Comparison of ENCODE assay signal across 23 mouse cellular contexts in genomic region chr10:40419841-40420240, GRCm38 (mm10).
DNase-seq lines count a peak whose midpoint lies in the region; ATAC-seq and TF ChIP-seq lines count a peak whose summit lies in the region.
"Had no signal": no experiment of that assay in that cellular context is flagged by ENCODE, and none has a peak within 500 bp of the region (broad histone marks: within the 10 kb centered on the region; RNA-seq: fewer than 3 reads in every experiment).

No protein-coding gene starts in this region.

- H3K36me3 ChIP-seq in thymus, adult 2 months (ENCODE audit: control insufficient read depth, insufficient read depth, low read length) = no peaks in the 10 kb centered on the region
- H3K36me3 ChIP-seq in midbrain, embryonic 11.5 days (ENCODE audit: control insufficient read depth, insufficient read depth, low read length) = no peaks in the 10 kb centered on the region
- H3K36me3 ChIP-seq: embryonic facial prominence, embryonic 13.5 days; forebrain, embryonic 15.5 days; heart, embryonic 15.5 days; limb, embryonic 10.5 days; midbrain, embryonic 15.5 days had no signal

- H3K9ac ChIP-seq in midbrain, embryonic 11.5 days (ENCODE audit: low read length) = no peak overlapping the region
- H3K9ac ChIP-seq: embryonic facial prominence, embryonic 13.5 days; forebrain, embryonic 15.5 days; heart, embryonic 15.5 days; liver, postnatal 0 days; midbrain, embryonic 15.5 days had no signal

- no peak overlapping the region for H3K4me2 ChIP-seq in midbrain, embryonic 11.5 days
- H3K4me2 ChIP-seq: embryonic facial prominence, embryonic 13.5 days; forebrain, embryonic 15.5 days; heart, embryonic 15.5 days; midbrain, embryonic 15.5 days had no signal

- no peak for TF ChIP-seq CTCF in lung, adult 2 months (IDR thresholded peaks at IDR 0.05; ENCODE audit: insufficient read depth, low read length)
- TF ChIP-seq CTCF in thymus, adult 2 months (IDR thresholded peaks at IDR 0.05; ENCODE audit: borderline replicate concordance, control insufficient read depth, extremely low read depth, insufficient read depth, low read length, poor library complexity) = no peak

- H3K9me3 ChIP-seq in midbrain, embryonic 11.5 days (ENCODE audit: control insufficient read depth, low read length) = no peaks in the 10 kb centered on the region
- H3K9me3 ChIP-seq: embryonic facial prominence, embryonic 13.5 days; forebrain, embryonic 15.5 days; heart, embryonic 15.5 days; limb, embryonic 10.5 days; megakaryocyte, embryonic 14.5 days; midbrain, embryonic 15.5 days had no signal

- DNase-seq in lung, postnatal 25 days (ENCODE audit: low spot score) = peak; percentile 24
- no peak for DNase-seq in lung, adult 2 months
- DNase-seq in induced T-regulatory cell, adult 2 months (ENCODE audit: low read depth) = peak; percentile 66
- DNase-seq in thymus, adult 2 months = peak; percentile 67
- no peak for DNase-seq in midbrain, embryonic 11.5 days (ENCODE audit: low spot score, missing footprints)
- DNase-seq in kidney, postnatal 10 days = no peak
- no peak for DNase-seq in cerebellum, adult 9-10 months
- DNase-seq: adrenal gland, postnatal 10 days; cerebellum, postnatal 10 days; gastrocnemius, postnatal 14 days; heart, postnatal 4 days; kidney, adult 8-10 months; kidney, postnatal 25 days; liver, postnatal 0 days; lung, postnatal 14 days had no signal

- H3K27me3 ChIP-seq in thymus, adult 2 months (ENCODE audit: control insufficient read depth, insufficient read depth, low read length) = no peaks in the 10 kb centered on the region
- H3K27me3 ChIP-seq in midbrain, embryonic 11.5 days (ENCODE audit: control insufficient read depth, insufficient read depth, low read length) = no peaks in the 10 kb centered on the region
- H3K27me3 ChIP-seq: embryonic facial prominence, embryonic 13.5 days; forebrain, embryonic 15.5 days; heart, embryonic 15.5 days; megakaryocyte, embryonic 14.5 days; midbrain, embryonic 15.5 days had no signal

- H3K4me3 ChIP-seq in lung, adult 2 months (replicated peaks; ENCODE audit: extremely low read depth, low read depth, low read length) = no peak overlapping the region
- no peak overlapping the region for H3K4me3 ChIP-seq in thymus, adult 2 months (ENCODE audit: control insufficient read depth, insufficient read depth, low read length)
- no peak overlapping the region for H3K4me3 ChIP-seq in midbrain, embryonic 11.5 days (ENCODE audit: low read depth, low read length)
- H3K4me3 ChIP-seq: embryonic facial prominence, embryonic 13.5 days; forebrain, embryonic 15.5 days; heart, embryonic 15.5 days; limb, embryonic 10.5 days; megakaryocyte, embryonic 14.5 days; midbrain, embryonic 15.5 days; myocyte had no signal

- H3K4me1 ChIP-seq in lung, adult 2 months (ENCODE audit: control insufficient read depth, insufficient read depth, low read length) = peaks cover 2% of the 10 kb centered on the region; the same call in 1 of the 2 replicates
- peaks cover 44% of the 10 kb centered on the region for H3K4me1 ChIP-seq in thymus, adult 2 months (replicated peaks; ENCODE audit: control insufficient read depth, insufficient read depth, low read length)
- H3K4me1 ChIP-seq in midbrain, embryonic 11.5 days (ENCODE audit: control insufficient read depth, insufficient read depth, low read length) = no peaks in the 10 kb centered on the region
- H3K4me1 ChIP-seq: limb, embryonic 10.5 days; midbrain, embryonic 15.5 days had no signal

- peak overlapping the region; percentile 79 for H3K27ac ChIP-seq in thymus, adult 2 months (ENCODE audit: control insufficient read depth, insufficient read depth, low read length)
- no peak overlapping the region for H3K27ac ChIP-seq in midbrain, embryonic 11.5 days (ENCODE audit: low read depth, low read length)
- H3K27ac ChIP-seq: embryonic facial prominence, embryonic 13.5 days; forebrain, embryonic 15.5 days; heart, embryonic 15.5 days; hindbrain, postnatal 0 days; limb, embryonic 10.5 days; midbrain, embryonic 15.5 days had no signal

- no peak for TF ChIP-seq POLR2A in lung, adult 2 months (IDR thresholded peaks at IDR 0.05; ENCODE audit: borderline replicate concordance, extremely low read depth, low read depth, low read length)
- no peak for TF ChIP-seq POLR2A in thymus, adult 2 months (IDR thresholded peaks at IDR 0.05; ENCODE audit: control insufficient read depth, extremely low read depth, insufficient read depth, low read length, poor library complexity)

- 67% methylated on average over 4 of the region's 4 CpGs for WGBS in lung, adult 2 months
- 7% methylated on average over 4 of the region's 4 CpGs for WGBS in thymus, adult 2 months
- WGBS in midbrain, embryonic 11.5 days = 84% methylated on average over 4 of the region's 4 CpGs

- no peak for ATAC-seq in midbrain, embryonic 11.5 days (ENCODE audit: low FRiP score)
- ATAC-seq: forebrain, embryonic 15.5 days; hindbrain, postnatal 0 days; liver, postnatal 0 days; midbrain, embryonic 15.5 days had no signal

Comparison
In these comparisons a context has a peak if more than half of its experiments do, and no peak if none do; other contexts are left out.
1. DNase-seq: peak in lung, postnatal 25 days (single experiment), induced T-regulatory cell, adult 2 months (single experiment) and thymus, adult 2 months (single experiment); none in lung, adult 2 months (single experiment), midbrain, embryonic 11.5 days (single experiment), kidney, postnatal 10 days (single experiment) and cerebellum, adult 9-10 months (single experiment).